Mouse (Mus musculus) myocyte (in vitro differentiated cells): ENCODE measurements around the gene Ppp1r12c. TPM values are rescaled to one million over a fixed set of nuclear protein-coding genes. Genes with fewer than 3 reads are reported as not detected.
A peak's percentile ranks its signal among the peaks of the same experiment; 100 is the strongest.
"Not testable (repeated sequence)": the region's sequence is repeated elsewhere in the genome, so short reads cannot be mapped to it uniquely, and the experiment has no call there.

Experiments
- H3K27me3 ChIP-seq: one replicate; pipeline ENCODE4 v1.6.1; 2011; ENCODE audit not compliant: control insufficient read depth, insufficient read depth, insufficient read length
- H3K36me3 ChIP-seq: one replicate; pipeline ENCODE4 v1.6.1; 2011; ENCODE audit not compliant: control insufficient read depth, insufficient read depth
- H3K4me2 ChIP-seq: one replicate; pipeline ENCODE4 v1.6.1; 2011; ENCODE audit warnings: low read depth, control low read depth
- H3K4me3 ChIP-seq: one replicate; pipeline ENCODE4 v1.5.1; 2011; ENCODE audit warnings: mild to moderate bottlenecking, control low read depth, moderate library complexity
- H3K79me2 ChIP-seq: one replicate; pipeline ENCODE4 v1.6.1; 2011; ENCODE audit not compliant: control insufficient read depth, insufficient read depth
- H3ac ChIP-seq: one replicate; pipeline ENCODE4 v1.6.1; 2011; ENCODE audit not compliant: control insufficient read depth, insufficient read length
- CEBPB ChIP-seq: IDR thresholded peaks from 2 replicates; pipeline ENCODE4 v1.6.1; 2011; ENCODE audit warnings: mild to moderate bottlenecking, moderate library complexity; ENCODE audit not compliant: poor library complexity, insufficient read depth, severe bottlenecking
- E2F4 ChIP-seq: IDR thresholded peaks from one replicate; pipeline ENCODE4 v1.6.1; 2011; ENCODE audit warnings: mild to moderate bottlenecking, control low read depth, moderate library complexity; ENCODE audit not compliant: insufficient read depth
- MAX ChIP-seq: IDR thresholded peaks from one replicate; pipeline ENCODE4 v1.6.1; 2011; ENCODE audit warnings: low read depth, mild to moderate bottlenecking, control low read depth
- MYOD1 ChIP-seq, 3 experiments: IDR thresholded peaks; one replicate each; pipeline ENCODE4 v1.6.1; 2011; ENCODE audit warnings: control low read depth in 2 of 3, low read depth in 2 of 3, mild to moderate bottlenecking in 2 of 3, moderate library complexity in 1 of 3; ENCODE audit not compliant: insufficient read length in 2 of 3, control insufficient read depth in 1 of 3
- MYOG ChIP-seq, 3 experiments: IDR thresholded peaks; one replicate each; pipeline ENCODE4 v1.6.1; 2011; ENCODE audit warnings: control low read depth in 2 of 3, low read depth in 2 of 3, mild to moderate bottlenecking in 2 of 3; ENCODE audit not compliant: insufficient read length in 2 of 3, control insufficient read depth in 1 of 3, insufficient read depth in 1 of 3
- POLR2A ChIP-seq: IDR thresholded peaks from one replicate; pipeline ENCODE4 v1.6.1; 2011; ENCODE audit warnings: low read depth, mild to moderate bottlenecking, control low read depth, moderate library complexity; ENCODE audit not compliant: insufficient read length
- POLR2AphosphoS2 ChIP-seq: IDR thresholded peaks from one replicate; pipeline ENCODE4 v1.6.1; 2011; ENCODE audit warnings: low read depth, control low read depth; ENCODE audit not compliant: insufficient read length
- REST ChIP-seq: IDR thresholded peaks from one replicate; pipeline ENCODE4 v1.6.1; 2011; ENCODE audit warnings: mild to moderate bottlenecking, control low read depth, moderate library complexity; ENCODE audit not compliant: insufficient read depth, insufficient read length
- SRF ChIP-seq: IDR thresholded peaks from one replicate; pipeline ENCODE4 v1.6.1; 2011; ENCODE audit warnings: low read depth; ENCODE audit not compliant: control insufficient read depth, insufficient read length
- TCF12 ChIP-seq: IDR thresholded peaks from one replicate; pipeline ENCODE4 v1.6.1; 2011; ENCODE audit warnings: mild to moderate bottlenecking, control low read depth; ENCODE audit not compliant: poor library complexity, insufficient read depth, severe bottlenecking
- TCF3 ChIP-seq: IDR thresholded peaks from one replicate; pipeline ENCODE4 v1.6.1; 2011; ENCODE audit warnings: low read depth, control low read depth; ENCODE audit not compliant: insufficient read length
- USF1 ChIP-seq: IDR thresholded peaks from one replicate; pipeline ENCODE4 v1.6.1; 2011; ENCODE audit warnings: low read depth, mild to moderate bottlenecking, control low read depth, moderate library complexity
- polyA plus RNA-seq: library from polyadenylated mRNA; unstranded; fragments of >200 nt; fragmentation: generic; extraction: Trizol; gene quantifications from one replicate; pipeline ENCODE4 v1.2.1, GENCODE M21; 2012; ENCODE audit warnings: missing spikeins

Ppp1r12c gene
- polyA plus RNA-seq, 1 experiment: 39.0 TPM

GRCm38 (mm10) chr7:4532005-4532729 is 30.7 kb upstream of the Ppp1r12c start, which contains the start of gene Dnaaf3:
Gene Dnaaf3 (minus strand): TSS chr7:4532453.
- peak within 1 kb of the TSS; percentile 20 for H3K4me3 ChIP-seq
- H3K27me3 ChIP-seq: no peaks in the 10 kb centered on the region
- H3K4me2 ChIP-seq: peak within 1 kb of the TSS; percentile 86
- TF ChIP-seq POLR2A (no peak), TCF12 (no peak), SRF (no peak)
- no peak within 1 kb of the TSS for H3ac ChIP-seq
- H3K36me3 ChIP-seq: no peaks in the 10 kb centered on the region
- no peaks in the 10 kb centered on the region for H3K79me2 ChIP-seq

- H3ac ChIP-seq, H3K36me3 ChIP-seq, H3K79me2 ChIP-seq, H3K4me2 ChIP-seq, H3K4me3 ChIP-seq, H3K27me3 ChIP-seq: not testable (repeated sequence)
These were observed 28.7 kb upstream of the Ppp1r12c start for GRCm38 (mm10) chr7:4530166-4530565.

- no peak for TF ChIP-seq USF1
- no peak for TF ChIP-seq TCF12
- no peak for TF ChIP-seq TCF3
- TF ChIP-seq POLR2A: no peak
- TF ChIP-seq SRF: no peak
- no peak for TF ChIP-seq POLR2AphosphoS2
- TF ChIP-seq CEBPB: no peak
- no peak for TF ChIP-seq MYOD1 (IDR thresholded peaks at IDR 0.05; ENCODE audit: control insufficient read depth in 1 of 3, insufficient read length in 2 of 3, low read depth in 2 of 3)
- no peak for TF ChIP-seq E2F4
- TF ChIP-seq MAX: no peak
- TF ChIP-seq REST: no peak
- no peak for TF ChIP-seq MYOG (IDR thresholded peaks at IDR 0.05; ENCODE audit: control insufficient read depth in 1 of 3, insufficient read depth in 1 of 3, insufficient read length in 2 of 3, low read depth in 2 of 3)
- no peak overlapping the region for H3ac ChIP-seq
- no peaks in the 10 kb centered on the region for H3K79me2 ChIP-seq
- H3K27me3 ChIP-seq: no peaks in the 10 kb centered on the region
- no peak overlapping the region for H3K4me2 ChIP-seq
- H3K36me3 ChIP-seq: no peaks in the 10 kb centered on the region
- H3K4me3 ChIP-seq: no peak overlapping the region
These were observed 25.8 kb upstream of the Ppp1r12c start for GRCm38 (mm10) chr7:4527302-4527689.

GRCm38 (mm10) chr7:4526341-4527301 is 25.1 kb upstream of the Ppp1r12c start:
- no peak overlapping the region for H3ac ChIP-seq
- TF ChIP-seq SRF: no peak
- TF ChIP-seq MYOG (IDR thresholded peaks at IDR 0.05; ENCODE audit: control insufficient read depth in 1 of 3, insufficient read depth in 1 of 3, insufficient read length in 2 of 3, low read depth in 2 of 3): peak in 1 of 3 experiments; percentile 29
- TF ChIP-seq MYOD1 (IDR thresholded peaks at IDR 0.05; ENCODE audit: control insufficient read depth in 1 of 3, insufficient read length in 2 of 3, low read depth in 2 of 3): peak in 2 of 3 experiments; percentile 26 to 29
- H3K4me2 ChIP-seq: peak overlapping the region; percentile 59
- H3K4me3 ChIP-seq: no peak overlapping the region
- H3K79me2 ChIP-seq: no peaks in the 10 kb centered on the region
- no peaks in the 10 kb centered on the region for H3K36me3 ChIP-seq
- H3K27me3 ChIP-seq: no peaks in the 10 kb centered on the region

- not testable (repeated sequence) for H3ac ChIP-seq, H3K4me2 ChIP-seq, H3K79me2 ChIP-seq, H3K27me3 ChIP-seq, H3K4me3 ChIP-seq, H3K36me3 ChIP-seq
These were observed 22.9 kb upstream of the Ppp1r12c start, which contains the start of gene Tnni3 for GRCm38 (mm10) chr7:4524212-4524922. Gene Tnni3 (minus strand): TSS chr7:4524229.
